Mouse (Mus musculus) kidney, embryonic 14.5 days (tissue): ENCODE data around the gene Tmcc3. TPM values are rescaled to one million over a fixed set of nuclear protein-coding genes. Genes with fewer than 3 reads are reported as not detected.
A peak's percentile ranks its signal among the peaks of the same experiment; 100 is the strongest.

Source experiments
- ATAC-seq: fragments of 200-750 bp; cut with Nextera tagmentation; 2 replicates; pipeline ENCODE4 v1.8.0; 2017; ENCODE audit warnings: moderate number of reproducible peaks, mild to moderate bottlenecking, moderate TSS enrichment, moderate library complexity; ENCODE audit not compliant: low FRiP score, low TSS enrichment
- H3K27ac ChIP-seq: fragments of 300-500 bp; sonication (generic); 2 replicates; pipeline ENCODE4 v1.5.1; 2014; ENCODE audit warnings: low read depth, mild to moderate bottlenecking, low read length, moderate library complexity, mixed read lengths
- H3K27me3 ChIP-seq: fragments of 300-500 bp; sonication (generic); 2 replicates; pipeline ENCODE4 v1.6.1; 2014; ENCODE audit warnings: mild to moderate bottlenecking, low read length; ENCODE audit not compliant: control insufficient read depth, insufficient read depth
- H3K36me3 ChIP-seq: fragments of 300-500 bp; sonication (generic); 2 replicates; pipeline ENCODE4 v1.6.1; 2014; ENCODE audit warnings: low read length, mixed read lengths; ENCODE audit not compliant: control insufficient read depth, insufficient read depth
- H3K4me1 ChIP-seq: fragments of 300-500 bp; sonication (generic); 2 replicates; pipeline ENCODE4 v1.6.1; 2014; ENCODE audit warnings: low read length, mixed read lengths; ENCODE audit not compliant: control insufficient read depth, insufficient read depth
- H3K4me2 ChIP-seq: fragments of 300-500 bp; sonication (generic); replicated peaks from 2 replicates; pipeline ENCODE4 v1.6.1; 2014; ENCODE audit warnings: low read depth, mild to moderate bottlenecking, low read length
- H3K4me3 ChIP-seq: fragments of 300-500 bp; sonication (generic); 2 replicates; pipeline ENCODE4 v1.5.1; 2014; ENCODE audit warnings: mild to moderate bottlenecking, low read length
- H3K9ac ChIP-seq: fragments of 300-500 bp; sonication (generic); 2 replicates; pipeline ENCODE4 v1.6.1; 2014; ENCODE audit warnings: low read depth, mild to moderate bottlenecking, low read length, moderate library complexity
- H3K9me3 ChIP-seq: fragments of 300-500 bp; sonication (generic); 2 replicates; pipeline ENCODE4 v1.6.1; 2016; ENCODE audit warnings: low read length; ENCODE audit not compliant: control insufficient read depth
- whole genome bisulfite sequencing: fragments of 180-500 bp; shearing (Covaris S2); extraction: QIAGEN DNeasy Blood & Tissue Kit; methylation state at CpG from one replicate; pipeline ENCODE4 v1.1.7; 2014; 5-methylcytosine and 5-hydroxymethylcytosine counted together
- polyA plus RNA-seq: library from polyadenylated mRNA; unstranded; fragments of >200 nt; fragmentation: Nextera tagmentation; extraction: Ambion mirVana; gene quantifications from 2 replicates; pipeline ENCODE4 v1.2.1, GENCODE M21; 2014

Gene Tmcc3
- polyA plus RNA-seq, 1 experiment from 2014 or later: 7.2 TPM

DNA sequence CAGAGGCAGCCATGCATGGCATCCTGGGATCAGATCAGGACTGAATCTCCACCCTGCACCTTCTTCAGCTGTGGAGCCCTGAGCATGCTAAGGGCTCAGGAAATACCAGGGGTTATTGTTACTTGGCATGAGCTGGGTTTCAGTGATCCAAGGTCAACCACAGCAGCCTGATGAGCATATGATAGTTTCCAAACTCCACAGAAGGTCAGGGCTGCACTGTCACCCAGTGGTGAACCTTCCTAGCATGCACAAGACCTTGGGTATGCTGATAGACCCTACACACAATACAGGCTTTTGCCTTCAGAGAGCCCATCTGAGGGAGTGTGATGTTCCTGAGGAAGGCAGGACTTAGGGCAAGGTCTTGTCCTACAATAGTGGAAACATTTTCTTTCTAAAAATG is 82.5 kb downstream of the Tmcc3 start:
- ATAC-seq: no peak
- Histone ChIP-seq H3K4me2 (no peak overlapping the region), H3K9me3 (0 out of 2 replicates have a peak, but pooled peaks cover 3% of the 10 kb centered on the region), H3K27ac (no peak overlapping the region), H3K27me3 (no peaks in the 10 kb centered on the region), H3K4me1 (no peaks in the 10 kb centered on the region), H3K36me3 (no peaks in the 10 kb centered on the region), H3K4me3 (no peak overlapping the region), H3K9ac (no peak overlapping the region)

DNA sequence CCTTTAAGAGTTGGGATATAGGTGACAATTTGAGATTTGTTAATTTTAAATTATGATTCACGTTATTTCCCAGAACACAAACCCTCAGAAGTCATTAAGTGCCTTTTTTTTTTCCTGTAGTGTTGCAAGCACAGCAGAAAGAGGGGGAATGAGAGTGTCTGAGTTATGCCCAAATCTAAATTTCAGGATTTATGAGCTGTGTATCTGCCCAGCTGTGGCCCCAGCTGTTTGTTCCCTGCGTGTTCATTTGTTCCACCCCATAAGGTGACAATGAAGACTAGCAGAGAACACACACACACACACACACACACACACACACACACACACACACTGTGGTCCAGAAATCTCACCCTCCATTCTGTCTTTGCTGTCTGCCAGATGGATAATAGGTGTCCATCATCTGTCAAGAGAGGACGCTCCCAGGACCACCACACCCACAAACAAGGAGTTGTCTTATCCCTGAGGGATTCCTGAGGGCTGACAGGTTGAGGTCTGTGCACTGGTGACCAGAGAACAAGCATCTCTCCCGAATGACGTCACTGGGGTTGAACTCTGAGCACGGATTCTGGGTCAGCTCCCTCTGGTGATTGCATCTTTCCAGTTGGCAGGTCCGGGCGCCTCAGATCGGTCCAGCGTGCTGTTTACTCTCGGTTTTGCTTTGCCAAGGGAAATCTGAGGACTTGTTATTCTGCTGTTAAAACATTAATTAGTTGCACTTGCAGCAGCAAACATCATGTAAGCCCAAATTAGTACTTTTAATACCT is 86.3 kb downstream of the Tmcc3 start:
- WGBS: 52% methylated on average over 11 of the region's 11 CpGs
- ATAC-seq: no peak
- H3K36me3 ChIP-seq: no peaks in the 10 kb centered on the region
- H3K9ac ChIP-seq: no peak overlapping the region
- no peaks in the 10 kb centered on the region for H3K27me3 ChIP-seq
- H3K9me3 ChIP-seq: 0 out of 2 replicates have a peak, but pooled peaks cover 3% of the 10 kb centered on the region
- no peak overlapping the region for H3K27ac ChIP-seq
- H3K4me1 ChIP-seq: no peaks in the 10 kb centered on the region
- H3K4me2 ChIP-seq: no peak overlapping the region
- H3K4me3 ChIP-seq: no peak overlapping the region

DNA sequence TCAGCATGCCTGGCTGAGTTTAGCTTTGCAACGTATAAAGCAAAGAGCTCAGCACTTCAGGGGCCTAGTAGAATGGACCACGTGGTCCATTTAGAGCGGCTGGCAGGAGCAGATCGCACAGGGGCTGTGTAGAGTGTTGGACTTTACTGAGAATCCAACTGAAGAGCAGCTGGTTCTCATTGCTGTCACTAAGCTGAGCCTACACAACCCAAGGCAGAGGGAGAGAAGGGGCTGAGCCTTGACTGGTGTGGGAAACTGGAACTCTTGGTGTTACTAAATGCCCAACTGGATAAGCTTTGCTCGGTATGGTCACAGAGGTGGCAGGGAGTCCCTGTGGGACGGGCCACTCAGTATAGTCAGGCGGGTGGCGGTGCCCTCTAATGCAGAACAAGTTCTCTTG is 89.1 kb downstream of the Tmcc3 start:
- Histone ChIP-seq H3K4me1 (no peaks in the 10 kb centered on the region), H3K4me3 (no peak overlapping the region), H3K27ac (no peak overlapping the region), H3K36me3 (no peaks in the 10 kb centered on the region), H3K9ac (no peak overlapping the region), H3K9me3 (no peaks in the 10 kb centered on the region), H3K4me2 (no peak overlapping the region), H3K27me3 (no peaks in the 10 kb centered on the region)
- 78% methylated on average over 8 of the region's 8 CpGs for WGBS
- 0 out of 2 replicates have a peak, but pooled peaks have one; percentile 38 for ATAC-seq

DNA sequence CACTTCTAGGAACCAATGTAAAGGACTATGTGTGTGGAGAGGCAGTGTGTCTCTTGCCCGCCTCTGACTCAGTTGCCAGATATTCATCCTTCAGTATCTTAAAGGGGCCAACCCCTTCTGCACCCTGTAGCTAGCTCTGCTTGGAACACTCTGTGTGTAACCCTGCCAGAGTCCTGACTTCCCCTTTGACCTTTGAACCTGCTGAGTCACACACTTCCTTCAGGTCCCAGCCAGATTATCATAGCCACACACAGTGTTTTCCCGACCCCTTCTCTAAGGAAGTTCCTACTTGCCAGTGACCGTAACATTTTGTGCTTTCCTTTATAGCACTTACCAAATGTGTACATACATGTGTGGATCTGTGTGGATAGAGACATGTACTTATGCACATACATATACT is 93.7 kb downstream of the Tmcc3 start:
- 66% methylated on average over 3 of the region's 3 CpGs for WGBS
- no peak for ATAC-seq

DNA sequence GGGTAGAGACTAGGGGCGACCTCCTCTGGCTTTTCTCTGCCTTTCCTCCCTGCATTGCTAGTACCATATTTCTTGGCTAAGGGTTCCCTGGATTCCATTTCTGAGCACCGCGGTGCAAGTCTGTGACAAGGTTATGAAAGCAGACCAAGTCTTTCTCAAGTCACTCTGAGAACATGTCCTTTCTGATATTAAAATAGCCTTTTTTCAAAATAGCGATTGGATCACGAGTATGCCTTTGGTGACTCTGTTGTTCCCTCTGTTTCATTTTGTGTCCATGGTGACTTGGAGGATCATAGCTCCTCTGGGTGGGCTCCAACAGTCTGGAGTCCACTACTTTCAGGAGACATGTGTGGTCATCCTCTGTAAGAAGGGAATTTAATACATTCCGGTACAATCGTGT is 95.1 kb downstream of the Tmcc3 start:
- Histone ChIP-seq H3K4me1 (no peaks in the 10 kb centered on the region), H3K27me3 (no peaks in the 10 kb centered on the region), H3K27ac (no peak overlapping the region), H3K9ac (no peak overlapping the region), H3K4me3 (no peak overlapping the region), H3K36me3 (no peaks in the 10 kb centered on the region), H3K9me3 (no peaks in the 10 kb centered on the region), H3K4me2 (no peak overlapping the region)
- 86% methylated on average over 7 of the region's 7 CpGs for WGBS
- ATAC-seq: no peak

More for the DNA sequence above, 93.7 kb downstream of the Tmcc3 start:
- no peaks in the 10 kb centered on the region for H3K9me3 ChIP-seq
- no peak overlapping the region for H3K9ac ChIP-seq
- no peaks in the 10 kb centered on the region for H3K36me3 ChIP-seq
- H3K4me3 ChIP-seq: no peak overlapping the region
- no peaks in the 10 kb centered on the region for H3K4me1 ChIP-seq
- no peaks in the 10 kb centered on the region for H3K27me3 ChIP-seq
- H3K27ac ChIP-seq: no peak overlapping the region
- H3K4me2 ChIP-seq: no peak overlapping the region

DNA sequence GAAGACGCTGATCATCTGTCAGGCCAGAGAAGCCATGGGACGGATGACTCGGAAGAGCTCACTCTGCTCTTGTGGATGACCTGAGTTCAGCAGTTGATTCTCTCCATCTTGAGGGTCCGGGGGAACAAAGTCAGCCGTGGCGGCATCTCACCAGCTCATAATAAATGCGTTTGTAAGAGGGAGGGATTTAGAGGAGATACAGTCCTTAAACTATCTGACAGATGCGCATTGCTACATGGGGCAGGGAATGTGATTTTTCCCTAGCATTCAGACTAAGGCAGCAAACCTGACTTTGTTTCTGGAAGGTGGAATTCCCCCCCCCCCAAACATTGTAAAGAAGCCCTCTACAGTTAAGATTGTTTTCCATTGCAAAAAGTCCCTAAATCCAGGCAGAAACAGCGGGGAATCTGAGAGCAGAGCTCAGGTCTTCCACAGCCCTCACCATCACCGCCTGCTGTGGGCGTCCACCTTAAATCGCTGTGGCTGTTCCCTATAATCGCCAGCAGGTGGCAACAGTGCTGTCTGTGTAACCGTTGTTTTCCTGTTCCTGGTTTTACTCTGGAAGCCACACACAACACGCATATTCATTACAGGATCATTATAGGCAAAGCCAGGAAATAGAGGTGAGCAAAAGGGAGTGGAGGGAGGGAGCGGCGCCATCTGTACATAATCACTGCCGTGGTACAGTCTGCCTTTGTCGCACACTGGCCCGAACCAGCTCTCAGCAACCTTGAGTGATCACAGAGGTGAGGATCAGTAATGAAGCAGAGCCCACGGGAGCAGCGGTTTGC is 96.8 kb downstream of the Tmcc3 start:
- Histone ChIP-seq H3K4me3 (peak overlapping the region; percentile 33), H3K9me3 (no peaks in the 10 kb centered on the region), H3K4me2 (peak overlapping the region; percentile 44), H3K27ac (no peak overlapping the region), H3K27me3 (no peaks in the 10 kb centered on the region), H3K4me1 (no peaks in the 10 kb centered on the region; the same call in 1 of the 2 replicates), H3K36me3 (no peaks in the 10 kb centered on the region), H3K9ac (peak overlapping the region; percentile 44; the same call in 1 of the 2 replicates)
- 22% methylated on average over 22 of the region's 22 CpGs for WGBS
- ATAC-seq: peak; percentile 74

DNA sequence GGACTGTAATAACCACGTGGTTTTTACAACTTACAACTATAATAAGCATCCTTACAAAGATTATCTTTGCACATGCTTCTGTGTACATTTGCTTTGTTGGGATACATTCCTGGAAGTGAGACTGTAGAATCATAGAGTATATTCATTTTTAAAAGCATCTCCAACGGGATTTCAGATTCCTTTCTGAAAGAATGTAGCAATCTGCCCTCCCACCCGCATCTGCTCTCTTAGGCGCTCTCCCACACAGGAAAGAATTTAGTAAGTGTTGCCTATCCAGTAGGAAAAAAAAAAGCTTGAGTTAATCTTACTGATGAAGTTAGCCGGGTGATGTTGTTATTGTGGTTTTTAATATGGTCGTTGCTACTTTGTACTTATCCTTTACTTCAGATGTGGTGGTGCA is 97.9 kb downstream of the Tmcc3 start:
- H3K36me3 ChIP-seq: no peaks in the 10 kb centered on the region
- no peaks in the 10 kb centered on the region; the same call in 1 of the 2 replicates for H3K4me1 ChIP-seq
- H3K9me3 ChIP-seq: no peaks in the 10 kb centered on the region
- H3K27me3 ChIP-seq: no peaks in the 10 kb centered on the region
- 45% methylated on average over 6 of the region's 6 CpGs for WGBS
- no peak overlapping the region for H3K9ac ChIP-seq
- no peak overlapping the region; the same call in 1 of the 2 replicates for H3K27ac ChIP-seq
- ATAC-seq: no peak
- H3K4me3 ChIP-seq: no peak overlapping the region
- H3K4me2 ChIP-seq: no peak overlapping the region

DNA sequence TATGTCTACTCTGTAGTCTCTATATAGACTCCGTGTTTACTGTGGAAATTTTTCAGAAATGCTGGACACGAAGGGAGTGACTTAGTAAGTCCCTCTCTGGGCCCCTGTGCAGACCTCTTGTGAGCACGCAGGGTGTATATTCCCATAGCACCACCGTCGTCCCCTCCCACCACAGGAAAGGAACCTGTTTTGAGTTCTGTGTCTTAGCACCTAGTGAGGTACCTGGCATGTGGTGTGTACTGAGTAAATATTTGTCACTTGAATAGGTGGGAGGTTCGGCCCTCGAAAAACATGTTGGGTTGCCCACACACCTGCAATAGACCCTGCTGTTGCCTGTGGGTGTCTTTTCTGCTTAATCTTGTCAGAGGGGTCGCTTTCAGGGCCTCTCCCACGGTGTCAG is 99.8 kb downstream of the Tmcc3 start:
- H3K4me1 ChIP-seq: peaks cover 9% of the 10 kb centered on the region
- H3K4me2 ChIP-seq: no peak overlapping the region
- no peaks in the 10 kb centered on the region for H3K9me3 ChIP-seq
- H3K36me3 ChIP-seq: no peaks in the 10 kb centered on the region
- no peak overlapping the region for H3K27ac ChIP-seq
- 88% methylated on average over 9 of the region's 9 CpGs for WGBS
- H3K9ac ChIP-seq: no peak overlapping the region
- H3K4me3 ChIP-seq: no peak overlapping the region
- H3K27me3 ChIP-seq: no peaks in the 10 kb centered on the region
- ATAC-seq: no peak
